Mouse (Mus musculus): ENCODE results near the gene Anapc10. TPM values are rescaled to one million over a fixed set of nuclear protein-coding genes. Genes with fewer than 3 reads are reported as not detected.
"Not testable (repeated sequence)": the region's sequence is repeated elsewhere in the genome, so short reads cannot be mapped to it uniquely, and the experiment has no call there.

Anapc10 gene
- 7.2 and 8.1 TPM in 2 replicates for polyA plus RNA-seq (2012; rRNA removed)

- TF ChIP-seq POLR2A (IDR thresholded peaks at IDR 0.05; ENCODE audit: extremely low read depth, insufficient read depth, low read length) (peak; percentile 74; the same call in 1 of the 2 replicates), CTCF (IDR thresholded peaks at IDR 0.05; ENCODE audit: extremely low read depth, insufficient read depth, low read length) (no peak)
- Histone ChIP-seq H3K4me3 (ENCODE audit: insufficient read depth, low read length) (peak within 1 kb of the TSS; percentile 88), H3K4me1 (ENCODE audit: control insufficient read depth, insufficient read depth, low read length) (no peaks in the 10 kb centered on the region; the same call in 1 of the 2 replicates), H3K27ac (ENCODE audit: insufficient read depth, low read length) (0 out of 2 replicates have a peak within 1 kb of the TSS, but pooled peaks have one; percentile 47)
These were observed at the start of gene Anapc10, which contains the start of gene Abce1 for GRCm38 (mm10) chr8:79711064-79711961. TSS of gene Anapc10 (plus strand) at chr8:79711820. TSS of gene Abce1 (minus strand) at chr8:79711740.

- H3K4me3 ChIP-seq (ENCODE audit: insufficient read depth, low read length), result no peak overlapping the region
- peaks cover 2% of the 10 kb centered on the region; the same call in 1 of the 2 replicates for H3K4me1 ChIP-seq (ENCODE audit: control insufficient read depth, insufficient read depth, low read length)
- TF ChIP-seq POLR2A (IDR thresholded peaks at IDR 0.05; ENCODE audit: extremely low read depth, insufficient read depth, low read length) (no peak), CTCF (IDR thresholded peaks at IDR 0.05; ENCODE audit: extremely low read depth, insufficient read depth, low read length) (no peak)
- no peak overlapping the region for H3K27ac ChIP-seq (ENCODE audit: insufficient read depth, low read length)
These were observed 35.2 kb upstream of the Anapc10 start for GRCm38 (mm10) chr8:79676461-79676860.

- TF ChIP-seq CTCF (IDR thresholded peaks at IDR 0.05; ENCODE audit: extremely low read depth, insufficient read depth, low read length), result no peak
- no peak for TF ChIP-seq POLR2A (IDR thresholded peaks at IDR 0.05; ENCODE audit: extremely low read depth, insufficient read depth, low read length)
- Histone ChIP-seq H3K4me3 (ENCODE audit: insufficient read depth, low read length) (no peak overlapping the region), H3K27ac (ENCODE audit: insufficient read depth, low read length) (no peak overlapping the region), H3K4me1 (ENCODE audit: control insufficient read depth, insufficient read depth, low read length) (peaks cover 2% of the 10 kb centered on the region; the same call in 1 of the 2 replicates)
These were observed 32.6 kb upstream of the Anapc10 start for GRCm38 (mm10) chr8:79679005-79679404.

GRCm38 (mm10) chr8:79680083-79680482 is 31.5 kb upstream of the Anapc10 start:
- H3K4me3 ChIP-seq (ENCODE audit: insufficient read depth, low read length), result peak overlapping the region; percentile 48; the same call in 1 of the 2 replicates
- not testable (repeated sequence) for H3K27ac ChIP-seq (ENCODE audit: insufficient read depth, low read length)

GRCm38 (mm10) chr8:79680555-79680954 is 31.1 kb upstream of the Anapc10 start:
- H3K27ac ChIP-seq (ENCODE audit: insufficient read depth, low read length), result no peak overlapping the region
- TF ChIP-seq CTCF (IDR thresholded peaks at IDR 0.05; ENCODE audit: extremely low read depth, insufficient read depth, low read length) (no peak), POLR2A (IDR thresholded peaks at IDR 0.05; ENCODE audit: extremely low read depth, insufficient read depth, low read length) (no peak)

More at GRCm38 (mm10) chr8:79680083-79680482, 31.5 kb upstream of the Anapc10 start:
- not testable (repeated sequence) for H3K4me1 ChIP-seq (ENCODE audit: control insufficient read depth, insufficient read depth, low read length)

GRCm38 (mm10) chr8:79680965-79681364 is 30.7 kb upstream of the Anapc10 start:
- peak overlapping the region; percentile 48; the same call in 1 of the 2 replicates for H3K4me3 ChIP-seq (ENCODE audit: insufficient read depth, low read length)
- no peak for TF ChIP-seq POLR2A (IDR thresholded peaks at IDR 0.05; ENCODE audit: extremely low read depth, insufficient read depth, low read length)
- no peak for TF ChIP-seq CTCF (IDR thresholded peaks at IDR 0.05; ENCODE audit: extremely low read depth, insufficient read depth, low read length)
- no peak overlapping the region for H3K27ac ChIP-seq (ENCODE audit: insufficient read depth, low read length)
- H3K4me1 ChIP-seq (ENCODE audit: control insufficient read depth, insufficient read depth, low read length), result peaks cover 2% of the 10 kb centered on the region; the same call in 1 of the 2 replicates

More at GRCm38 (mm10) chr8:79680555-79680954, 31.1 kb upstream of the Anapc10 start:
- peaks cover 2% of the 10 kb centered on the region; the same call in 1 of the 2 replicates for H3K4me1 ChIP-seq (ENCODE audit: control insufficient read depth, insufficient read depth, low read length)
- peak overlapping the region; percentile 48 for H3K4me3 ChIP-seq (ENCODE audit: insufficient read depth, low read length)

GRCm38 (mm10) chr8:79685927-79686326 is 25.7 kb upstream of the Anapc10 start:
- H3K4me3 ChIP-seq (ENCODE audit: insufficient read depth, low read length); H3K27ac ChIP-seq (ENCODE audit: insufficient read depth, low read length); H3K4me1 ChIP-seq (ENCODE audit: control insufficient read depth, insufficient read depth, low read length): not testable (repeated sequence)

- no peak overlapping the region for H3K27ac ChIP-seq (ENCODE audit: insufficient read depth, low read length)
- H3K4me1 ChIP-seq (ENCODE audit: control insufficient read depth, insufficient read depth, low read length), result no peaks in the 10 kb centered on the region
- TF ChIP-seq CTCF (IDR thresholded peaks at IDR 0.05; ENCODE audit: extremely low read depth, insufficient read depth, low read length) (no peak), POLR2A (IDR thresholded peaks at IDR 0.05; ENCODE audit: extremely low read depth, insufficient read depth, low read length) (no peak)
- no peak overlapping the region for H3K4me3 ChIP-seq (ENCODE audit: insufficient read depth, low read length)
These were observed 19.1 kb upstream of the Anapc10 start for GRCm38 (mm10) chr8:79692531-79692930.

- Histone ChIP-seq H3K4me3 (ENCODE audit: insufficient read depth, low read length) (no peak overlapping the region), H3K27ac (ENCODE audit: insufficient read depth, low read length) (no peak overlapping the region), H3K4me1 (ENCODE audit: control insufficient read depth, insufficient read depth, low read length) (no peaks in the 10 kb centered on the region; the same call in 1 of the 2 replicates)
- TF ChIP-seq POLR2A (IDR thresholded peaks at IDR 0.05; ENCODE audit: extremely low read depth, insufficient read depth, low read length) (no peak), CTCF (IDR thresholded peaks at IDR 0.05; ENCODE audit: extremely low read depth, insufficient read depth, low read length) (no peak)
These were observed 4.9 kb upstream of the Anapc10 start for GRCm38 (mm10) chr8:79706687-79707086.

- H3K27ac ChIP-seq (ENCODE audit: insufficient read depth, low read length), result no peak overlapping the region
- H3K4me1 ChIP-seq (ENCODE audit: control insufficient read depth, insufficient read depth, low read length), result no peaks in the 10 kb centered on the region; the same call in 1 of the 2 replicates
- H3K4me3 ChIP-seq (ENCODE audit: insufficient read depth, low read length), result no peak overlapping the region; the same call in 1 of the 2 replicates
- TF ChIP-seq POLR2A (IDR thresholded peaks at IDR 0.05; ENCODE audit: extremely low read depth, insufficient read depth, low read length) (no peak), CTCF (IDR thresholded peaks at IDR 0.05; ENCODE audit: extremely low read depth, insufficient read depth, low read length) (no peak)
These were observed 1.1 kb downstream of the Anapc10 start for GRCm38 (mm10) chr8:79712676-79713075.
